In the genomic region with DNA sequence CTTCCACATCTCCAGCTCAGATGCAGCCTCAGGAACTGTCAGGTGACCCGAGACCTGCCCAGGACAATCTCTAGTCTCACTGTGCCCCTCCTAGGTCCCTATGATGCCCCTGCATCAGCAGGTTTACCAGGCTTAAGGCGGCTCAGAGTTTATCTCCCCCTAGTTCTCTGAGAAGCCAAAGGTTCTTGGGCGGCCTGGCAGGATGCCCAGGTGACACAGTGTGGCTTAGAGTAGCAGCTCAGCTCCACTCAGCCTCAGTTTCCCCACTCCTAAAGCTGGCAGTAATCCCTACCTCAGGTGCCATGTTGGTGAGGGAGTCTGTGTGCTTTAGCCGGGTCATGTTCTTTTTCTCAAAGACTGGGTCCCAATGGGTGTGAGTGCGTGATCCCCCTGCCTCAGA, we compare ENCODE assay signal across 36 mouse cellular contexts. TPM values are rescaled to one million over a fixed set of nuclear protein-coding genes. Genes with fewer than 3 reads are reported as not detected.
DNase-seq lines count a peak whose midpoint lies in the region; ATAC-seq and TF ChIP-seq lines count a peak whose summit lies in the region.
"Had no signal": no experiment of that assay in that cellular context is flagged by ENCODE, and none has a peak within 500 bp of the region (broad histone marks: within the 10 kb centered on the region; RNA-seq: fewer than 3 reads in every experiment).

No protein-coding gene starts in this region.

- H3K27ac ChIP-seq in spleen, adult 2 months (ENCODE audit: insufficient read depth, low read length) = peak overlapping the region; percentile 41; the same call in 1 of the 2 replicates
- peak overlapping the region; percentile 80 for H3K27ac ChIP-seq in macrophage
- H3K27ac ChIP-seq: embryonic facial prominence, embryonic 15.5 days; forebrain, embryonic 10.5 days; hindbrain, embryonic 10.5 days; hindbrain, postnatal 0 days; left cerebral cortex, adult 2 months; limb, embryonic 15.5 days; neural tube, embryonic 12.5 days had no signal

- H3K36me3 ChIP-seq in spleen, adult 2 months (ENCODE audit: control insufficient read depth, insufficient read depth, low read length) = no peaks in the 10 kb centered on the region
- peaks cover 33% of the 10 kb centered on the region for H3K36me3 ChIP-seq in macrophage (ENCODE audit: inconsistent target)
- H3K36me3 ChIP-seq: embryonic facial prominence, embryonic 15.5 days; forebrain, embryonic 10.5 days; G1E; heart, embryonic 12.5 days; hindbrain, embryonic 10.5 days; limb, embryonic 15.5 days; neural tube, embryonic 12.5 days had no signal

- H3K4me1 ChIP-seq in spleen, adult 2 months (ENCODE audit: control insufficient read depth, insufficient read depth, insufficient read length) = peaks cover 28% of the 10 kb centered on the region; the same call in 1 of the 2 replicates
- H3K4me1 ChIP-seq: neural tube, embryonic 12.5 days had no signal

- peaks cover 53% of the 10 kb centered on the region for H3K79me2 ChIP-seq in macrophage (ENCODE audit: inconsistent target)

- H3K4me3 ChIP-seq in spleen, adult 2 months (ENCODE audit: extremely low read depth, insufficient read depth, insufficient read length) = peak overlapping the region; percentile 56
- H3K4me3 ChIP-seq in macrophage (ENCODE audit: inconsistent target) = peak overlapping the region; percentile 78
- H3K4me3 ChIP-seq: embryonic facial prominence, embryonic 15.5 days; forebrain, embryonic 10.5 days; heart, embryonic 12.5 days; hindbrain, embryonic 10.5 days; left cerebral cortex, adult 2 months; limb, embryonic 15.5 days; neural tube, embryonic 12.5 days had no signal

- no peak for TF ChIP-seq CTCF in spleen, adult 2 months (IDR thresholded peaks at IDR 0.05; ENCODE audit: extremely low read depth, insufficient read depth, insufficient read length, insufficient replicate concordance)

- 67% methylated on average over 5 of the region's 5 CpGs for WGBS in spleen, adult 2 months
- 82% methylated on average over 5 of the region's 5 CpGs for WGBS in macrophage (ENCODE audit: missing documents)

- H3K27me3 ChIP-seq in spleen, adult 2 months (ENCODE audit: control insufficient read depth, insufficient read depth, low read length) = no peaks in the 10 kb centered on the region
- H3K27me3 ChIP-seq: embryonic facial prominence, embryonic 15.5 days; heart, embryonic 12.5 days; neural tube, embryonic 12.5 days had no signal

- DNase-seq in CD4-positive, CD25-positive, alpha-beta regulatory T cell, adult 2 months (ENCODE audit: low read depth, low spot score) = peak; percentile 34
- no peak for DNase-seq in spleen, adult 2 months (ENCODE audit: low read depth in 1 of 2, low spot score in 2 of 2)
- DNase-seq in spleen, postnatal 4 days (ENCODE audit: low spot score in 2 of 2) = no peak
- no peak for DNase-seq in right cerebral cortex, postnatal 4 days
- DNase-seq: adrenal gland, adult 2 months; cerebellum, adult 2 months; gastrocnemius, postnatal 14 days; heart, adult 18-20 months; heart, postnatal 10 days; kidney, adult 18-20 months; left cerebral cortex, postnatal 4 days; lung, adult 18-20 months; lung, postnatal 10 days; midbrain, embryonic 14.5 days; right cerebral cortex, postnatal 25 days; thymus, postnatal 14 days had no signal

- no peak for TF ChIP-seq POLR2A in spleen, adult 2 months (IDR thresholded peaks at IDR 0.05; ENCODE audit: low read depth, low read length)

- no peak for ATAC-seq in CD4-positive, CD25-positive, alpha-beta regulatory T cell, adult 4 months
- no peak for ATAC-seq in granulocyte monocyte progenitor cell, adult 5-6 weeks (replicated peaks; ENCODE audit: poor library complexity, severe bottlenecking)
- ATAC-seq: forebrain, embryonic 16.5 days; hindbrain, postnatal 0 days had no signal

RNA-seq across cellular contexts. Expression of a gene that starts 0.7 kb away (rescaled TPM):
- 10 to 100 TPM; 12.9 to 24.4 TPM for polyA plus RNA-seq in CD4-positive, CD25-positive, alpha-beta regulatory T cell, adult 4 months (2017; shearing (Covaris generic))
- polyA plus RNA-seq in spleen, adult 2 months (2012; rRNA removed) = 15.2 and 16.3 TPM in 2 replicates
- total RNA-seq in macrophage (2018; cell fraction: chromatin; rRNA removed) = 100 to 1,000 TPM in 15 of 26 experiments, 10 to 100 TPM in 11; 43.7 to 450 (median 323) TPM
- total RNA-seq in macrophage (2018; cell fraction: cytosol; rRNA removed) = 100 to 1,000 TPM in 16 of 26 experiments, 10 to 100 TPM in 10; 61.9 to 594 (median 264) TPM
- 100 to 1,000 TPM in 17 of 26 experiments, 10 to 100 TPM in 9; 71.9 to 656 (median 415) TPM for total RNA-seq in macrophage (2018; cell fraction: nucleus; rRNA removed)
- polyA plus RNA-seq in macrophage (2018) = 41.1 to 153 TPM (median 78.6 TPM) in 3 replicates
- total RNA-seq in granulocyte monocyte progenitor cell, adult 5-6 weeks (2014; fragmentation: Nextera tagmentation) = 0.17 and 1.3 TPM in 2 replicates
- total RNA-seq in granulocyte monocyte progenitor cell, adult 5-6 weeks (2017) = 0.77 and 0.90 TPM in 2 replicates
- total RNA-seq: gastrocnemius, postnatal 14 days; left cerebral cortex, adult 2 months had no signal

RNA-seq across cellular contexts. Expression of a gene that starts 18.5 kb away (rescaled TPM):
- not detected for polyA plus RNA-seq in CD4-positive, CD25-positive, alpha-beta regulatory T cell, adult 4 months (2017; shearing (Covaris generic))
- polyA plus RNA-seq in spleen, adult 2 months (2012; rRNA removed) = 0.08 and 0.20 TPM in 2 replicates
- total RNA-seq in macrophage (2018; cell fraction: chromatin; rRNA removed) = not detected
- total RNA-seq in macrophage (2018; cell fraction: cytosol; rRNA removed) = not detected
- total RNA-seq in macrophage (2018; cell fraction: nucleus; rRNA removed) = not detected
- polyA plus RNA-seq in macrophage (2018) = not detected in 3 replicates
- not detected in 2 replicates for total RNA-seq in granulocyte monocyte progenitor cell, adult 5-6 weeks (2014; fragmentation: Nextera tagmentation)
- not detected in 2 replicates for total RNA-seq in granulocyte monocyte progenitor cell, adult 5-6 weeks (2017)
- total RNA-seq: adrenal gland, adult 2 months; adrenal gland, postnatal 4 days; CH12.LX; common myeloid progenitor, adult 5-6 weeks; G1E; gastrocnemius, postnatal 14 days; heart, adult 18-20 months; heart, postnatal 10 days; layer of hippocampus, postnatal 10 days; left cerebral cortex, adult 2 months; left cerebral cortex, postnatal 4 days; megakaryocyte progenitor cell, adult 5-6 weeks had no signal
- polyA plus RNA-seq: adrenal gland, adult 2 months; cerebellum, adult 2 months; embryonic facial prominence, embryonic 15.5 days; forebrain, embryonic 10.5 days; forebrain, embryonic 16.5 days; G1E; heart, embryonic 12.5 days; hindbrain, embryonic 10.5 days; kidney, embryonic 16.5 days; limb, embryonic 15.5 days; neural tube, embryonic 12.5 days; testis, adult 2 months had no signal

RNA-seq across cellular contexts. Expression of a gene that starts 27.1 kb away (rescaled TPM):
- 1 to 10 TPM; 1.6 to 3.6 TPM for polyA plus RNA-seq in CD4-positive, CD25-positive, alpha-beta regulatory T cell, adult 4 months (2017; shearing (Covaris generic))
- polyA plus RNA-seq in spleen, adult 2 months (2012; rRNA removed) = 7.2 and 9.0 TPM in 2 replicates
- 1,000 to 10,000 TPM in 3 of 26 experiments, 100 to 1,000 TPM in 23; 287 to 1,060 (median 805) TPM for total RNA-seq in macrophage (2018; cell fraction: chromatin; rRNA removed)
- 10 to 100 TPM; 18.3 to 89.8 (median 40.2) TPM for total RNA-seq in macrophage (2018; cell fraction: cytosol; rRNA removed)
- total RNA-seq in macrophage (2018; cell fraction: nucleus; rRNA removed) = 100 to 1,000 TPM; 323 to 906 (median 575) TPM
- polyA plus RNA-seq in macrophage (2018) = 26.5 to 90.9 TPM (median 28.2 TPM) in 3 replicates
- total RNA-seq in granulocyte monocyte progenitor cell, adult 5-6 weeks (2014; fragmentation: Nextera tagmentation) = 0.47 TPM in 1 of 2 replicates, not detected in the other
- 1.0 TPM in 1 of 2 replicates, not detected in the other for total RNA-seq in granulocyte monocyte progenitor cell, adult 5-6 weeks (2017)
- total RNA-seq: CH12.LX; left cerebral cortex, postnatal 4 days had no signal
- polyA plus RNA-seq: forebrain, embryonic 10.5 days had no signal

RNA-seq across cellular contexts. Expression of a gene that starts 35.5 kb away (rescaled TPM):
- polyA plus RNA-seq in CD4-positive, CD25-positive, alpha-beta regulatory T cell, adult 4 months (2017; shearing (Covaris generic)) = 10 to 100 TPM; 16.2 to 19.2 TPM
- polyA plus RNA-seq in spleen, adult 2 months (2012; rRNA removed) = 5.4 and 6.2 TPM in 2 replicates
- total RNA-seq in macrophage (2018; cell fraction: chromatin; rRNA removed) = 10 to 100 TPM in 9 of 26 experiments, 1 to 10 TPM in 17; 1.1 to 20.7 (median 7.6) TPM
- 10 to 100 TPM in 13 of 26 experiments, 1 to 10 TPM in 13; 3.4 to 18.4 (median 8.6) TPM for total RNA-seq in macrophage (2018; cell fraction: cytosol; rRNA removed)
- 10 to 100 TPM in 12 of 26 experiments, 1 to 10 TPM in 14; 1.9 to 27.5 (median 9.9) TPM for total RNA-seq in macrophage (2018; cell fraction: nucleus; rRNA removed)
- 3.1 to 7.0 TPM (median 4.3 TPM) in 3 replicates for polyA plus RNA-seq in macrophage (2018)
- total RNA-seq in granulocyte monocyte progenitor cell, adult 5-6 weeks (2014; fragmentation: Nextera tagmentation) = 3.8 TPM in 1 of 2 replicates, not detected in the other
- total RNA-seq in granulocyte monocyte progenitor cell, adult 5-6 weeks (2017) = 0.21 and 2.5 TPM in 2 replicates
